Mouse (Mus musculus) embryonic facial prominence, embryonic 13.5 days (tissue): ENCODE data around the gene Bgn. TPM values are rescaled to one million over a fixed set of nuclear protein-coding genes. Genes with fewer than 3 reads are reported as not detected.
"Not testable (repeated sequence)": the region's sequence is repeated elsewhere in the genome, so short reads cannot be mapped to it uniquely, and the experiment has no call there.

Experiments used
- ATAC-seq: fragments of 200-750 bp; cut with Nextera tagmentation; 2 replicates; pipeline ENCODE4 v1.8.0; 2017; ENCODE audit warnings: low read depth; ENCODE audit not compliant: insufficient number of reproducible peaks, insufficient read depth, low FRiP score, low TSS enrichment
- H3K27ac ChIP-seq: fragments of 300-500 bp; sonication (generic); 2 replicates; pipeline ENCODE4 v1.5.1; 2015; ENCODE audit warnings: moderate library complexity, mild to moderate bottlenecking, inconsistent platforms
- H3K27me3 ChIP-seq: fragments of 300-500 bp; sonication (generic); 2 replicates; pipeline ENCODE4 v1.6.1; 2015; ENCODE audit warnings: mild to moderate bottlenecking, inconsistent platforms
- H3K36me3 ChIP-seq: fragments of 300-500 bp; sonication (generic); 2 replicates; pipeline ENCODE4 v1.6.1; 2015; ENCODE audit warnings: mild to moderate bottlenecking, inconsistent platforms
- H3K4me1 ChIP-seq: fragments of 300-500 bp; sonication (generic); 2 replicates; pipeline ENCODE4 v1.6.1; 2015; ENCODE audit warnings: inconsistent platforms
- H3K4me2 ChIP-seq: fragments of 300-500 bp; sonication (generic); 2 replicates; pipeline ENCODE4 v1.6.1; 2015; ENCODE audit warnings: moderate library complexity, mild to moderate bottlenecking, inconsistent platforms
- H3K4me3 ChIP-seq: fragments of 300-500 bp; sonication (generic); 2 replicates; pipeline ENCODE4 v1.5.1; 2015; ENCODE audit warnings: mild to moderate bottlenecking, inconsistent platforms
- H3K9ac ChIP-seq: fragments of 300-500 bp; sonication (generic); 2 replicates; pipeline ENCODE4 v1.6.1; 2015; ENCODE audit warnings: mild to moderate bottlenecking, inconsistent platforms
- H3K9me3 ChIP-seq: fragments of 300-500 bp; sonication (generic); 2 replicates; pipeline ENCODE4 v1.6.1; 2016; ENCODE audit warnings: inconsistent platforms
- WGBS: fragments of 180-500 bp; shearing (Covaris S2); methylation state at CpG from one replicate; pipeline ENCODE4 v1.1.7; 2015; ENCODE audit warnings: mixed read lengths; 5-methylcytosine and 5-hydroxymethylcytosine counted together
- polyA plus RNA-seq: library from polyadenylated mRNA; unstranded; fragments of >200 nt; fragmentation: Nextera tagmentation; extraction: Ambion mirVana; gene quantifications from 2 replicates; pipeline ENCODE4 v1.2.1, GENCODE M21; 2015

Bgn gene
- polyA plus RNA-seq, 1 experiment from 2014 or later, result 121 TPM

- no peak overlapping the region for H3K4me3 ChIP-seq
- H3K9ac ChIP-seq, result no peak overlapping the region
- H3K27me3 ChIP-seq, result peaks cover 4% of the 10 kb centered on the region; the same call in 1 of the 2 replicates
- H3K27ac ChIP-seq, result no peak overlapping the region
- no peaks in the 10 kb centered on the region for H3K9me3 ChIP-seq
- WGBS, result 95% methylated on average over 3 of the region's 3 CpGs
- H3K4me2 ChIP-seq, result no peak overlapping the region
- no peak for ATAC-seq
- peaks cover 23% of the 10 kb centered on the region; the same call in 1 of the 2 replicates for H3K36me3 ChIP-seq
- peaks cover 28% of the 10 kb centered on the region for H3K4me1 ChIP-seq
Measured at GRCm38 (mm10) chrX:73490804-73491203, 7.4 kb downstream of the Bgn start.

DNA sequence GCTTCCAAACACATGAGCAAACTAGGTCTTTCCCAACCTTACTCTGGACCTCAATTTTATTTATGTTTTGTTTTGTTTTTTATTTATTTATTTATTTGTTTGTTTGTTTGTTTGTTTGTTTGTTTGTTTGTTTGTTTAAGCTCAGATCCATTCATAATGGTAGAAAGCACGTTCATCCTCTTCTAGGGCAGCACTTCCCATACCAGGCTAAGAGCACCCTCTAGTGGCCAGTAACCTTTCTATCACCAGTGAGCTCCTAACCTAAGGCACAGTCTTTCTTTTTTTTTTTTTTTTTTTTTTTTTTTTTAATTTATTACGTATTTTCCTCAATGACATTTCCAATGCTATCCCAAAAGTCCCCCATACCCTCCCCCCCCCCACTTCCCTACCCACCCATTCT is 10.2 kb downstream of the Bgn start:
- H3K4me1 ChIP-seq, result peaks cover 14% of the 10 kb centered on the region
- not testable (repeated sequence) for H3K9ac ChIP-seq, H3K27ac ChIP-seq, H3K9me3 ChIP-seq, H3K4me3 ChIP-seq, ATAC-seq, H3K4me2 ChIP-seq, H3K27me3 ChIP-seq
- H3K36me3 ChIP-seq, result 0 out of 2 replicates have a peak, but pooled peaks cover 20% of the 10 kb centered on the region
- WGBS, result 18% methylated on average over 2 of the region's 2 CpGs

DNA sequence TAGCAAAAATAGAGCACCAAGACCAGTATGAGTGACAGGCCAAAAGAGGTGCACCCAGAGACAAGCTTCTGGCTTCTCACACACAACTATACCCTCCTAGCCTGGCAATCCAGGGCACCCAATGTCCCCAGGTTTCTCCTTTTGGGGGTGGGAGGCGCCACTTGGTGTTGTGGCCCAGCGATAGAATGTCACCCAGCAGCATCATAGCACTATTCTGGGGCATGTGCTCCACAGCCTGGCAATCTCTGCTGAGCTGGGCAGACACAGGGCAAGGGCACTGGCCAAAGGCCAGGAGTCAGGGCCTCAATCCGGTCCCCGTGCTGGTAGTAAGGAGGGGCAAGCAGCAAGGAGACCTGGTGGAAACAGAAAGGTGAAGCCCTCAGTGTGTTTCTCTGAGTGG is 13.3 kb downstream of the Bgn start:
- Histone ChIP-seq H3K27me3 (peaks cover 14% of the 10 kb centered on the region), H3K4me1 (no peaks in the 10 kb centered on the region), H3K27ac (no peak overlapping the region), H3K4me2 (no peak overlapping the region), H3K36me3 (0 out of 2 replicates have a peak, but pooled peaks cover 18% of the 10 kb centered on the region), H3K9ac (no peak overlapping the region), H3K4me3 (no peak overlapping the region), H3K9me3 (no peaks in the 10 kb centered on the region)
- WGBS, result 77% methylated on average over 4 of the region's 4 CpGs
- no peak for ATAC-seq

- Histone ChIP-seq H3K27ac (no peak overlapping the region), H3K4me3 (no peak overlapping the region), H3K9me3 (no peaks in the 10 kb centered on the region), H3K4me2 (no peak overlapping the region), H3K9ac (no peak overlapping the region), H3K4me1 (0 out of 2 replicates have a peak, but pooled peaks cover 3% of the 10 kb centered on the region), H3K36me3 (no peaks in the 10 kb centered on the region), H3K27me3 (peaks cover 56% of the 10 kb centered on the region)
- no peak for ATAC-seq
- 72% methylated on average over 5 of the region's 5 CpGs for WGBS
Measured at GRCm38 (mm10) chrX:73505130-73505735, 21.8 kb downstream of the Bgn start.

GRCm38 (mm10) chrX:73506577-73506976 is 23.2 kb downstream of the Bgn start:
- no peak for ATAC-seq
- 77% methylated on average over 4 of the region's 4 CpGs for WGBS
- Histone ChIP-seq H3K27ac (no peak overlapping the region), H3K4me1 (0 out of 2 replicates have a peak, but pooled peaks cover 3% of the 10 kb centered on the region), H3K27me3 (peaks cover 50% of the 10 kb centered on the region), H3K4me3 (no peak overlapping the region), H3K9ac (no peak overlapping the region), H3K36me3 (no peaks in the 10 kb centered on the region), H3K9me3 (no peaks in the 10 kb centered on the region), H3K4me2 (no peak overlapping the region)

GRCm38 (mm10) chrX:73509209-73509608 is 25.8 kb downstream of the Bgn start:
- Histone ChIP-seq H3K9me3 (no peaks in the 10 kb centered on the region), H3K9ac (no peak overlapping the region), H3K36me3 (no peaks in the 10 kb centered on the region), H3K4me2 (no peak overlapping the region), H3K4me3 (no peak overlapping the region), H3K27me3 (peaks cover 25% of the 10 kb centered on the region), H3K4me1 (peaks cover 7% of the 10 kb centered on the region; the same call in 1 of the 2 replicates), H3K27ac (no peak overlapping the region)
- WGBS, result 71% methylated on average over 3 of the region's 3 CpGs
- ATAC-seq, result no peak

- Histone ChIP-seq H3K4me2 (no peak overlapping the region), H3K27me3 (no peaks in the 10 kb centered on the region), H3K9ac (no peak overlapping the region), H3K4me3 (no peak overlapping the region), H3K27ac (no peak overlapping the region), H3K36me3 (no peaks in the 10 kb centered on the region), H3K9me3 (no peaks in the 10 kb centered on the region), H3K4me1 (peaks cover 7% of the 10 kb centered on the region; the same call in 1 of the 2 replicates)
- no peak for ATAC-seq
- 19% methylated on average over 3 of the region's 3 CpGs for WGBS
Measured at GRCm38 (mm10) chrX:73512904-73513303, 29.5 kb downstream of the Bgn start.

DNA sequence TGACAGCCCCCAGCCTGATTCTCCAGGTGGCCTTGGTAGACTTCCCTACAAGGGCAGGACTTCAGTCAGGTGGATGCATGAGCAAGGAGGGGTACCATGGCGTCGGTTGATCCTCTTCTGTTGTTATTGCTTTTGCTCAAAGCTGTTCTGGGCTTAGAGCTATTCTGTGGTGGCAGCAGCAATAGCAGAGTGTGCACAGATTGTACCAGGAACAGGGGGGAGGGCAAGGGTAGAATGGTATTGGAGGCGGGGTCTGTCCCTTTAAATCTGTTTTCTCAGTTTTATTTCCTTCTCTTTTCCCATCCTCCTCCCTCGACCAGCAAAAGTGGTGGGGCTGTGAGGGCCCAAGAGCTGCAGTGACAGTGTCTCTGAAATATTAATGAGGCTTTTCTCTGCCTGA is 33.2 kb downstream of the Bgn start:
- ATAC-seq, result no peak
- no peak overlapping the region for H3K4me2 ChIP-seq
- H3K9ac ChIP-seq, result no peak overlapping the region
- H3K4me3 ChIP-seq, result no peak overlapping the region
- no peaks in the 10 kb centered on the region for H3K27me3 ChIP-seq
- no peaks in the 10 kb centered on the region for H3K36me3 ChIP-seq
- no peaks in the 10 kb centered on the region for H3K9me3 ChIP-seq
- peaks cover 7% of the 10 kb centered on the region; the same call in 1 of the 2 replicates for H3K4me1 ChIP-seq
- no peak overlapping the region for H3K27ac ChIP-seq
- WGBS, result 78% methylated on average over 4 of the region's 4 CpGs

- H3K4me3 ChIP-seq, result no peak overlapping the region
- no peaks in the 10 kb centered on the region for H3K27me3 ChIP-seq
- H3K4me2 ChIP-seq, result no peak overlapping the region
- H3K36me3 ChIP-seq, result no peaks in the 10 kb centered on the region
- H3K4me1 ChIP-seq, result peaks cover 7% of the 10 kb centered on the region; the same call in 1 of the 2 replicates
- H3K9me3 ChIP-seq, result no peaks in the 10 kb centered on the region
- H3K27ac ChIP-seq, result no peak overlapping the region
- H3K9ac ChIP-seq, result no peak overlapping the region
- no peak for ATAC-seq
Measured at GRCm38 (mm10) chrX:73517060-73517600, 33.7 kb downstream of the Bgn start.

DNA sequence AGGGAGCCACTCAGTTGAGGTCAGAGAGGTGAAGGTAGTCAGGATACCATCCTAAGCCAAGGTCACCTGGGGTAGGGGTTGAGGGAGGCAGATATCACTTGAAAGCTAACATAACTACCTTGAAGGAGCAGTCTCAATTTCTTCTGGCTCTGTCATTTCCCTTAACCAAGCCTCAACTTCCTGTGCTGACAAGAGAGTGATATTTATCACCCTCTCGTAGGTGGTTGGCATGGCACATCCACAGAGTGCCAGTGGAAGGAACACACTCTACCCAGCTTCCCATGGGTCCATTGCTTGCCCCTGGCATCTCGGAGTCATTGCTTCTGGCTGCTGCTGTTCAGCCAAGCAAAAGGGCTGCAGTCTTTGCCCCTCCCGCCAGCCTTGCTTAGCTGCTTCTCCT is 37.3 kb downstream of the Bgn start:
- Histone ChIP-seq H3K4me1 (no peaks in the 10 kb centered on the region), H3K9me3 (no peaks in the 10 kb centered on the region), H3K27ac (no peak overlapping the region), H3K27me3 (peaks cover 8% of the 10 kb centered on the region; the same call in 1 of the 2 replicates), H3K4me2 (no peak overlapping the region), H3K9ac (no peak overlapping the region), H3K36me3 (no peaks in the 10 kb centered on the region), H3K4me3 (no peak overlapping the region)
- ATAC-seq, result no peak
- WGBS, result 67% methylated on average over 3 of the region's 3 CpGs

- Histone ChIP-seq H3K4me1 (no peaks in the 10 kb centered on the region), H3K27ac (no peak overlapping the region), H3K9me3 (no peaks in the 10 kb centered on the region), H3K36me3 (no peaks in the 10 kb centered on the region), H3K27me3 (peaks cover 8% of the 10 kb centered on the region; the same call in 1 of the 2 replicates), H3K4me3 (no peak overlapping the region), H3K4me2 (no peak overlapping the region), H3K9ac (no peak overlapping the region)
- no peak for ATAC-seq
- WGBS, result 54% methylated on average over 9 of the region's 9 CpGs
Measured at GRCm38 (mm10) chrX:73524318-73525222, 41.2 kb downstream of the Bgn start.
